Mouse (Mus musculus) kidney, embryonic 14.5 days (tissue): ENCODE data around the gene Olfr710. TPM values are rescaled to one million over a fixed set of nuclear protein-coding genes. Genes with fewer than 3 reads are reported as not detected.

ENCODE experiments used
- polyA plus RNA-seq: library from polyadenylated mRNA; unstranded; fragments of >200 nt; fragmentation: Nextera tagmentation; extraction: Ambion mirVana; gene quantifications from 2 replicates; pipeline ENCODE4 v1.2.1, GENCODE M21; 2014

Olfr710 gene
- polyA plus RNA-seq, 1 experiment from 2014 or later = not detected

Other genes with a start within 250 kb of the Olfr710 start
- gene Olfr695, start 231.9 kb downstream of the Olfr710 start, polyA plus RNA-seq = not detected in 2 replicates
- not detected in 2 replicates for gene Olfr697, start 205.9 kb downstream of the Olfr710 start, polyA plus RNA-seq
- not detected in 2 replicates for gene Olfr698, start 192.9 kb downstream of the Olfr710 start, polyA plus RNA-seq
- gene Olfr699, start 155.1 kb downstream of the Olfr710 start, polyA plus RNA-seq = not detected in 2 replicates
- not detected in 2 replicates for gene Olfr700, start 139.5 kb downstream of the Olfr710 start, polyA plus RNA-seq
- gene Olfr701, start 134.2 kb downstream of the Olfr710 start, polyA plus RNA-seq = not detected in 2 replicates
- not detected in 2 replicates for gene Olfr702, start 114.4 kb downstream of the Olfr710 start, polyA plus RNA-seq
- gene Olfr703, start 105.0 kb downstream of the Olfr710 start, polyA plus RNA-seq = not detected in 2 replicates
- not detected in 2 replicates for gene Olfr704, start 85.1 kb downstream of the Olfr710 start, polyA plus RNA-seq
- gene Olfr705, start 71.4 kb downstream of the Olfr710 start, polyA plus RNA-seq = not detected in 2 replicates
- not detected in 2 replicates for gene Olfr706, start 60.1 kb downstream of the Olfr710 start, polyA plus RNA-seq
- not detected in 2 replicates for gene Olfr707, start 47.1 kb downstream of the Olfr710 start, polyA plus RNA-seq
- gene Olfr1532-ps1, start 40.3 kb downstream of the Olfr710 start, polyA plus RNA-seq = not detected in 2 replicates
- gene Olfr709-ps1, start 16.1 kb downstream of the Olfr710 start, polyA plus RNA-seq = not detected in 2 replicates
- gene Olfr6, start 15.6 kb upstream of the Olfr710 start, polyA plus RNA-seq = not detected in 2 replicates
- gene Olfr711, start 27.1 kb upstream of the Olfr710 start, polyA plus RNA-seq = not detected in 2 replicates
- gene Olfr2, start 57.8 kb upstream of the Olfr710 start, polyA plus RNA-seq = not detected in 2 replicates
- not detected in 2 replicates for gene Olfr713, start 82.9 kb upstream of the Olfr710 start, polyA plus RNA-seq
- gene Olfr714, start 122.7 kb upstream of the Olfr710 start, polyA plus RNA-seq = not detected in 2 replicates
- not detected in 2 replicates for gene Olfr17, start 144.9 kb upstream of the Olfr710 start, polyA plus RNA-seq
- not detected in 2 replicates for gene Olfr715b, start 162.1 kb upstream of the Olfr710 start, polyA plus RNA-seq
- not detected in 2 replicates for gene Olfr715, start 182.8 kb upstream of the Olfr710 start, polyA plus RNA-seq
- not detected in 2 replicates for gene Olfr716, start 190.0 kb upstream of the Olfr710 start, polyA plus RNA-seq
- gene Nlrp14, start 218.7 kb upstream of the Olfr710 start, polyA plus RNA-seq = not detected in 2 replicates